Mouse (Mus musculus): Measurements from ENCODE around the gene Spata31d1b. TPM values are rescaled to one million over a fixed set of nuclear protein-coding genes. Genes with fewer than 3 reads are reported as not detected.
"Not testable (repeated sequence)": the region's sequence is repeated elsewhere in the genome, so short reads cannot be mapped to it uniquely, and the experiment has no call there.

Spata31d1b gene
- polyA plus RNA-seq, 1 experiment from 2014 or later: not detected

DNA sequence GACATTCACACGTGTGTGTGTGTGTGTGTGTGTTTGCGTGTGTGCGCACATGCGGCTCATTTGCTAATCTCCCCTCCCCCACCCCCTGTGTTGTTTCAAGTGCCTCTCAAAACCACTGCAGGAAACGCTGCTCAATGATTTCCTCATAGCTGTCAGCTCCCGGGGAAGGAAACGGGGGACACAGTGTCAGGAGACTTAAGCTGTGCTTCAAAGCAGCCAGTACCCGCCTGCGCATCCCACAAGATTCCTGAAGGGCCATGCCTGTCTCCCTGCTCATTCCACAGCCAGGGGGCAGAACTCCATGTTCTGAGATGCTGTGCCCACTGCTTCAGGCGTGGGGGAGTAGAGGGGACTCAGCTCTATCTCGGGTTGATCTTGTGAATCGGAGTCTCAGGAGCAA lies 7.5 kb upstream of the Spata31d1b start:
- H3K36me3 ChIP-seq (ENCODE audit: insufficient read depth, low read length): no peaks in the 10 kb centered on the region

GRCm38 (mm10) chr13:59710230-59710629 lies 1.9 kb upstream of the Spata31d1b start, which contains the start of gene Spata31d1a:
Gene Spata31d1a (minus strand): TSS chr13:59710330.
- DNase-seq (ENCODE audit: low spot score) (no peak), ATAC-seq (replicated peaks; ENCODE audit: low FRiP score, low read depth) (no peak)
- 90% methylated on average over 15 of the region's 15 CpGs for WGBS

More for the DNA sequence above, 7.5 kb upstream of the Spata31d1b start:
- no peaks in the 10 kb centered on the region for H3K9me3 ChIP-seq (replicated peaks; ENCODE audit: low read length)
- ATAC-seq (replicated peaks; ENCODE audit: low FRiP score, low read depth) (no peak; the same call in 1 of the 2 replicates), DNase-seq (ENCODE audit: low spot score) (peak; percentile 70)
- WGBS: 37% methylated on average over 12 of the region's 12 CpGs
- H3K4me1 ChIP-seq (replicated peaks; ENCODE audit: insufficient read depth, low read length): no peaks in the 10 kb centered on the region
- no peak overlapping the region for H3K27ac ChIP-seq
- peak overlapping the region; percentile 7; the same call in 1 of the 2 replicates for H3K4me2 ChIP-seq (ENCODE audit: low read length)
- peak; percentile 61 for TF ChIP-seq CTCF (IDR thresholded peaks at IDR 0.05; ENCODE audit: low read depth)
- no peak overlapping the region for H3K4me3 ChIP-seq (replicated peaks; ENCODE audit: low read depth, low read length)
- no peak overlapping the region for H3K9ac ChIP-seq (ENCODE audit: low read depth, low read length)
- no peaks in the 10 kb centered on the region for H3K27me3 ChIP-seq (ENCODE audit: insufficient read depth, low read length)

DNA sequence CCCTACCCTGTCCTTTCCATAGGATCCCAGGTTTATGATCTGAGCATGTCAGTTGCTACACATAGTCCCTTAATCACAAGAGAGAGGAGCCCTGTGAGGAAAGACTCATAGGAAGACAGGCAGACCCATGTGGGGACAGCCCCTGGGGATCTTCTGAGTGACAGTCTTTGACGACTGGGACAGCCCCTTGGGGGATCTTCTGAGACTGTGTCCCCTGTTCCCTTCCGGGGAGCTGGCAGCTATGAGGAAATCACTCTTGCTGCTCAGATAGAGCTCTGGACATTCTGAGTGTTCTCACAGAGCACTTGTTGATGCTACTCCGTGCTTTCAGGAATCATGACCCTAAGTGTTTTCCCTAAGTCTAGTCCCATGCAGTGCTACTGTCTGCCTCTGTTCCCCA lies 1.6 kb downstream of the Spata31d1b start:
- H3K4me1 ChIP-seq (replicated peaks; ENCODE audit: insufficient read depth, low read length): no peaks in the 10 kb centered on the region
- DNase-seq (ENCODE audit: low spot score) (no peak), ATAC-seq (replicated peaks; ENCODE audit: low FRiP score, low read depth) (no peak)
- H3K4me2 ChIP-seq (ENCODE audit: low read length): no peak overlapping the region
- 44% methylated on average over 3 of the region's 3 CpGs for WGBS
- TF ChIP-seq CTCF (IDR thresholded peaks at IDR 0.05; ENCODE audit: low read depth): no peak
- H3K9me3 ChIP-seq (replicated peaks; ENCODE audit: low read length): no peaks in the 10 kb centered on the region
- no peak overlapping the region for H3K9ac ChIP-seq (ENCODE audit: low read depth, low read length)
- no peak overlapping the region for H3K4me3 ChIP-seq (replicated peaks; ENCODE audit: low read depth, low read length)
- no peak overlapping the region for H3K27ac ChIP-seq
- H3K36me3 ChIP-seq (ENCODE audit: insufficient read depth, low read length): no peaks in the 10 kb centered on the region
- H3K27me3 ChIP-seq (ENCODE audit: insufficient read depth, low read length): no peaks in the 10 kb centered on the region

More at GRCm38 (mm10) chr13:59710230-59710629, 1.9 kb upstream of the Spata31d1b start, which contains the start of gene Spata31d1a:
- Histone ChIP-seq H3K4me2 (ENCODE audit: low read length) (no peak within 1 kb of the TSS), H3K9ac (ENCODE audit: low read depth, low read length) (no peak within 1 kb of the TSS), H3K36me3 (ENCODE audit: insufficient read depth, low read length) (no peaks in the 10 kb centered on the region), H3K27ac (no peak within 1 kb of the TSS), H3K4me1 (replicated peaks; ENCODE audit: insufficient read depth, low read length) (no peaks in the 10 kb centered on the region), H3K9me3 (replicated peaks; ENCODE audit: low read length) (no peaks in the 10 kb centered on the region), H3K27me3 (ENCODE audit: insufficient read depth, low read length) (no peaks in the 10 kb centered on the region), H3K4me3 (replicated peaks; ENCODE audit: low read depth, low read length) (no peak within 1 kb of the TSS)
- no peak for TF ChIP-seq CTCF (IDR thresholded peaks at IDR 0.05; ENCODE audit: low read depth)

GRCm38 (mm10) chr13:59718857-59719440 lies 6.9 kb downstream of the Spata31d1b start:
- H3K9ac ChIP-seq (ENCODE audit: low read depth, low read length); H3K27ac ChIP-seq; H3K36me3 ChIP-seq (ENCODE audit: insufficient read depth, low read length); ATAC-seq (replicated peaks; ENCODE audit: low FRiP score, low read depth); H3K27me3 ChIP-seq (ENCODE audit: insufficient read depth, low read length); H3K9me3 ChIP-seq (replicated peaks; ENCODE audit: low read length); H3K4me3 ChIP-seq (replicated peaks; ENCODE audit: low read depth, low read length); H3K4me1 ChIP-seq (replicated peaks; ENCODE audit: insufficient read depth, low read length): not testable (repeated sequence)
- 29% methylated on average over 6 of the region's 6 CpGs for WGBS
- DNase-seq (ENCODE audit: low spot score): peak; percentile 42
- 0 out of 2 replicates have a peak overlapping the region, but pooled peaks have one; percentile 5 for H3K4me2 ChIP-seq (ENCODE audit: low read length)

GRCm38 (mm10) chr13:59719475-59719874 lies 7.4 kb downstream of the Spata31d1b start:
- Histone ChIP-seq H3K27ac (no peak overlapping the region), H3K36me3 (ENCODE audit: insufficient read depth, low read length) (no peaks in the 10 kb centered on the region), H3K4me3 (replicated peaks; ENCODE audit: low read depth, low read length) (no peak overlapping the region), H3K9ac (ENCODE audit: low read depth, low read length) (no peak overlapping the region), H3K4me1 (replicated peaks; ENCODE audit: insufficient read depth, low read length) (no peaks in the 10 kb centered on the region), H3K9me3 (replicated peaks; ENCODE audit: low read length) (no peaks in the 10 kb centered on the region), H3K27me3 (ENCODE audit: insufficient read depth, low read length) (no peaks in the 10 kb centered on the region), H3K4me2 (ENCODE audit: low read length) (0 out of 2 replicates have a peak overlapping the region, but pooled peaks have one; percentile 5)
- 76% methylated on average over 1 of the region's 1 CpGs for WGBS
- ATAC-seq (replicated peaks; ENCODE audit: low FRiP score, low read depth) (no peak), DNase-seq (ENCODE audit: low spot score) (no peak)
- TF ChIP-seq CTCF (IDR thresholded peaks at IDR 0.05; ENCODE audit: low read depth): no peak

DNA sequence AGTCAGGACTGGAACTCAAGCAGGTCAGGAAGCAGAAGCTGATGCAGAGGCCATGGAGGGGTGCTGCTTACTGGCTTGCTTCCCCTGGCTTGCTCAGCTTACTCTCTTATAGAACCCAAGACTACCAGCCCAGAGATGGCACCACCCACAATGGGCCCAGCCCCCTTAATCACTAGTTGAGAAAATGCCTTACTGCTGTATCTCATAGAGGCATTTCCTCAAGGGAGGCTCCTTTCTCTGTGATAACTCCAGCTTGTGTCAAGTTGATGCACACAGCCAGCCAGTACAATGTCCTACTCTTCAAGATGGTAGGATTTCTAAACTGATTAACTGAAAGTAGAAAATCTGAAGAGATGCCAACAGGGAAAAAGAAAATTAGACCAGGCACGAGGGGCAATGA lies 10.0 kb downstream of the Spata31d1b start:
- not testable (repeated sequence) for H3K9ac ChIP-seq (ENCODE audit: low read depth, low read length); DNase-seq (ENCODE audit: low spot score); H3K27me3 ChIP-seq (ENCODE audit: insufficient read depth, low read length); H3K27ac ChIP-seq; H3K4me3 ChIP-seq (replicated peaks; ENCODE audit: low read depth, low read length); H3K4me2 ChIP-seq (ENCODE audit: low read length); ATAC-seq (replicated peaks; ENCODE audit: low FRiP score, low read depth); H3K9me3 ChIP-seq (replicated peaks; ENCODE audit: low read length); H3K36me3 ChIP-seq (ENCODE audit: insufficient read depth, low read length); H3K4me1 ChIP-seq (replicated peaks; ENCODE audit: insufficient read depth, low read length)
- 92% methylated on average over 1 of the region's 1 CpGs for WGBS

Data from kidney, postnatal 0 days (tissue).